Mouse (Mus musculus): Measurements from ENCODE around the gene Gm19410. TPM values are rescaled to one million over a fixed set of nuclear protein-coding genes. Genes with fewer than 3 reads are reported as not detected.

Gm19410 gene
- 0.02 TPM in 1 of 2 replicates, not detected in the other for polyA plus RNA-seq (2016; fragmentation: Nextera tagmentation; extraction: Ambion mirVana)

- Histone ChIP-seq H3K4me3 (peak within 1 kb of the TSS; percentile 62), H3K9me3 (no peaks in the 10 kb centered on the region), H3K27ac (peak within 1 kb of the TSS; percentile 51), H3K4me1 (peaks cover 14% of the 10 kb centered on the region), H3K36me3 (replicated peaks) (no peaks in the 10 kb centered on the region), H3K27me3 (ENCODE audit: poor library complexity, severe bottlenecking) (peaks cover 55% of the 10 kb centered on the region)
- WGBS: under 1% methylated on average over 35 of the region's 35 CpGs
- DNase-seq (ENCODE audit: extremely low spot score, low spot score): peak; percentile 36
Measured at GRCm38 (mm10) chr8:35765499-35766193, at the start of gene Gm19410. Gene Gm19410, plus strand, starts transcription at chr8:35765790.

- no peak overlapping the region for H3K4me3 ChIP-seq
- no peak overlapping the region for H3K27ac ChIP-seq
- no peak for DNase-seq (ENCODE audit: extremely low spot score, low spot score)
- H3K4me1 ChIP-seq: no peaks in the 10 kb centered on the region
- no peaks in the 10 kb centered on the region for H3K36me3 ChIP-seq (replicated peaks)
- no peaks in the 10 kb centered on the region for H3K27me3 ChIP-seq (ENCODE audit: poor library complexity, severe bottlenecking)
- WGBS: 79% methylated on average over 3 of the region's 3 CpGs
- H3K9me3 ChIP-seq: no peaks in the 10 kb centered on the region
Measured at GRCm38 (mm10) chr8:35730776-35731175, 34.8 kb upstream of the Gm19410 start.

GRCm38 (mm10) chr8:35735438-35735837 is 30.2 kb upstream of the Gm19410 start:
- 74% methylated on average over 3 of the region's 3 CpGs for WGBS
- no peak for DNase-seq (ENCODE audit: extremely low spot score, low spot score)
- Histone ChIP-seq H3K4me3 (no peak overlapping the region), H3K4me1 (no peaks in the 10 kb centered on the region), H3K36me3 (replicated peaks) (no peaks in the 10 kb centered on the region), H3K27me3 (ENCODE audit: poor library complexity, severe bottlenecking) (no peaks in the 10 kb centered on the region), H3K27ac (no peak overlapping the region), H3K9me3 (peaks cover 8% of the 10 kb centered on the region)

GRCm38 (mm10) chr8:35756202-35756601 is 9.4 kb upstream of the Gm19410 start:
- Histone ChIP-seq H3K4me1 (no peaks in the 10 kb centered on the region), H3K27ac (no peak overlapping the region), H3K9me3 (no peaks in the 10 kb centered on the region), H3K27me3 (ENCODE audit: poor library complexity, severe bottlenecking) (no peaks in the 10 kb centered on the region), H3K36me3 (replicated peaks) (no peaks in the 10 kb centered on the region), H3K4me3 (no peak overlapping the region)
- 89% methylated on average over 5 of the region's 5 CpGs for WGBS
- DNase-seq (ENCODE audit: extremely low spot score, low spot score): no peak

- Histone ChIP-seq H3K27ac (no peak overlapping the region), H3K4me3 (peak overlapping the region; percentile 62), H3K36me3 (replicated peaks) (no peaks in the 10 kb centered on the region), H3K27me3 (ENCODE audit: poor library complexity, severe bottlenecking) (peaks cover 55% of the 10 kb centered on the region), H3K9me3 (no peaks in the 10 kb centered on the region), H3K4me1 (peaks cover 14% of the 10 kb centered on the region)
- WGBS: 3% methylated on average over 9 of the region's 9 CpGs
- DNase-seq (ENCODE audit: extremely low spot score, low spot score): peak; percentile 17
Measured at GRCm38 (mm10) chr8:35765020-35765419, 570 bp upstream of the Gm19410 start.

GRCm38 (mm10) chr8:35773508-35773907 is 7.9 kb downstream of the Gm19410 start:
- DNase-seq (ENCODE audit: extremely low spot score, low spot score): no peak
- peaks cover 6% of the 10 kb centered on the region; the same call in 1 of the 2 replicates for H3K4me1 ChIP-seq
- no peaks in the 10 kb centered on the region for H3K27me3 ChIP-seq (ENCODE audit: poor library complexity, severe bottlenecking)
- no peaks in the 10 kb centered on the region for H3K9me3 ChIP-seq
- H3K27ac ChIP-seq: no peak overlapping the region
- no peaks in the 10 kb centered on the region for H3K36me3 ChIP-seq (replicated peaks)
- H3K4me3 ChIP-seq: no peak overlapping the region
- 56% methylated on average over 7 of the region's 7 CpGs for WGBS

Small RNA genes within 50 kb of the gene (microRNA-seq; reads per million reads assigned to microRNA genes)
- not detected for gene Gm44474

All from forebrain, embryonic 10.5 days (tissue).